Mouse (Mus musculus): ENCODE measurements at regions not wholly inside any gene's neighbourhood (a gene's known extent, or its start where the extent isn't known, plus 50 kb on each side); places are given as distances from the start of the nearest gene placed in this dataset.

GRCm38 (mm10) chr1:128830671-128831240 is 238.7 kb upstream of the Cxcr4 start:
- no peak for DNase-seq (ENCODE audit: extremely low spot score, low spot score)

- DNase-seq (ENCODE audit: extremely low spot score, low spot score): no peak
These were observed 237.4 kb upstream of the Cxcr4 start for GRCm38 (mm10) chr1:128829536-128829935.

GRCm38 (mm10) chr1:128826419-128826818 is 234.3 kb upstream of the Cxcr4 start:
- DNase-seq (ENCODE audit: extremely low spot score, low spot score): no peak

- DNase-seq (ENCODE audit: extremely low spot score, low spot score): no peak
These were observed 233.0 kb upstream of the Cxcr4 start for GRCm38 (mm10) chr1:128824916-128825683.

GRCm38 (mm10) chr1:128824235-128824634 is 232.1 kb upstream of the Cxcr4 start:
- DNase-seq (ENCODE audit: extremely low spot score, low spot score): peak; percentile 86

- DNase-seq (ENCODE audit: extremely low spot score, low spot score): no peak
These were observed 229.9 kb upstream of the Cxcr4 start for GRCm38 (mm10) chr1:128821991-128822390.

- no peak for DNase-seq (ENCODE audit: extremely low spot score, low spot score)
These were observed 228.4 kb upstream of the Cxcr4 start for GRCm38 (mm10) chr1:128820527-128820926.

GRCm38 (mm10) chr1:128819611-128820010 is 227.5 kb upstream of the Cxcr4 start:
- DNase-seq (ENCODE audit: extremely low spot score, low spot score): no peak

GRCm38 (mm10) chr1:128813379-128813778 is 221.3 kb upstream of the Cxcr4 start:
- DNase-seq (ENCODE audit: extremely low spot score, low spot score): no peak

GRCm38 (mm10) chr1:128810860-128811259 is 218.8 kb upstream of the Cxcr4 start:
- DNase-seq (ENCODE audit: extremely low spot score, low spot score): no peak

- no peak for DNase-seq (ENCODE audit: extremely low spot score, low spot score)
These were observed 218.0 kb upstream of the Cxcr4 start for GRCm38 (mm10) chr1:128810094-128810493.

GRCm38 (mm10) chr1:128809601-128810000 is 217.5 kb upstream of the Cxcr4 start:
- DNase-seq (ENCODE audit: extremely low spot score, low spot score): no peak

GRCm38 (mm10) chr1:128808599-128808998 is 216.5 kb upstream of the Cxcr4 start:
- no peak for DNase-seq (ENCODE audit: extremely low spot score, low spot score)

- peak; percentile 28 for DNase-seq (ENCODE audit: extremely low spot score, low spot score)
These were observed 213.9 kb upstream of the Cxcr4 start for GRCm38 (mm10) chr1:128805687-128806653.

GRCm38 (mm10) chr1:128803433-128804060 is 211.5 kb upstream of the Cxcr4 start:
- DNase-seq (ENCODE audit: extremely low spot score, low spot score): no peak

- DNase-seq (ENCODE audit: extremely low spot score, low spot score): no peak
These were observed 211.0 kb upstream of the Cxcr4 start for GRCm38 (mm10) chr1:128803058-128803432.

- no peak for DNase-seq (ENCODE audit: extremely low spot score, low spot score)
These were observed 206.6 kb upstream of the Cxcr4 start for GRCm38 (mm10) chr1:128798721-128799120.

GRCm38 (mm10) chr1:128795654-128796053 is 203.6 kb upstream of the Cxcr4 start:
- DNase-seq (ENCODE audit: extremely low spot score, low spot score): no peak

- no peak for DNase-seq (ENCODE audit: extremely low spot score, low spot score)
These were observed 198.8 kb upstream of the Cxcr4 start for GRCm38 (mm10) chr1:128790881-128791280.

- no peak for DNase-seq (ENCODE audit: extremely low spot score, low spot score)
These were observed 197.7 kb upstream of the Cxcr4 start for GRCm38 (mm10) chr1:128789567-128790335.

GRCm38 (mm10) chr1:128788227-128788626 is 196.1 kb upstream of the Cxcr4 start:
- DNase-seq (ENCODE audit: extremely low spot score, low spot score): no peak
